18 mouse cellular contexts compared by ENCODE assay signal in the genomic region with DNA sequence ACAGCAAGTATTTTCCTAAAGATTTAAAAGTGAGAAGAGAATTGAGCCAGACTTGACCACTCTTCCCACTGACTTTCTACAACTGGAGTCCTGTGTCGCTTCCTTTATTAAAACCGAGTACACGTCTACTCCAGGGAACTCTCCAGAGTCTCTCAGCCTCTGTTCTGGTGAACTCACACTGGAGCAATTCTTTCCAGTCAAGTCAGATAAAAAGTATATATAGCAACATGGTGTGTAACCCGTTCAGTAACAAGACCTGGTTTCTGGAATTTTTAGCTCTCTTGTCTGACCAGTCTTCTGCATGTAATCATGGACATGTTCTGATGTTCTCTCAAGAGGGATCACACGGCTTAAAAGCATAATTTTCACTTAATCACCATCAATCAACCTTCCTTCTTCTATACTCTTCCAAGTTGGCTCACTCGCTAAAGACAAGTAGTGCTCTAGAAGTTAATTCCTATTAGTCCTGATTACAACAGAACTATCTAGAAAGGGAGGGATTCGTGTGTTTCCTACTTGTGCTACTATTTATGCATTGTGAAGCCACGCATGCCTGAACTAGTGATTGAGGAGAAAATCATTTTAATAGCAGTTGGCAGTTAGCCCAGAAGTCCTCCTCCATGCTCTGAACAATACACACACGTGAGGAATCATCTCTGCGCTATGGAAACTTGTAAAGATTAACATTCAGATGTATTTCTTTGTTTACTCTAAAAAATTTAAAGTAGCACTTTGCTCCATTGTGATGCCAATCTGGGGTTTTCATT.
DNase-seq lines count a peak whose midpoint lies in the region; ATAC-seq and TF ChIP-seq lines count a peak whose summit lies in the region.
"Had no signal": no experiment of that assay in that cellular context is flagged by ENCODE, and none has a peak within 500 bp of the region (broad histone marks: within the 10 kb centered on the region; RNA-seq: fewer than 3 reads in every experiment).

No protein-coding gene starts in this region.

- no peak overlapping the region for H3K4me3 ChIP-seq in heart, embryonic 13.5 days
- no peak overlapping the region for H3K4me3 ChIP-seq in midbrain, embryonic 14.5 days (replicated peaks; ENCODE audit: low read depth, low read length)
- no peak overlapping the region for H3K4me3 ChIP-seq in midbrain, embryonic 10.5 days
- no peak overlapping the region for H3K4me3 ChIP-seq in thymus, adult 2 months (ENCODE audit: control insufficient read depth, insufficient read depth, low read length)
- H3K4me3 ChIP-seq: embryonic facial prominence, embryonic 13.5 days; hindbrain, embryonic 13.5 days; lung, embryonic 15.5 days; neural tube, embryonic 15.5 days had no signal

- no peak for ATAC-seq in heart, embryonic 13.5 days (ENCODE audit: extremely low read depth, insufficient number of reproducible peaks, low FRiP score, low TSS enrichment)
- ATAC-seq in midbrain, embryonic 14.5 days (ENCODE audit: low FRiP score, low TSS enrichment): no peak
- ATAC-seq: activated CD4-positive, CD25-positive, alpha-beta regulatory T cell, adult 4 months had no signal

- no peak for TF ChIP-seq CTCF in thymus, adult 2 months (IDR thresholded peaks at IDR 0.05; ENCODE audit: borderline replicate concordance, control insufficient read depth, extremely low read depth, insufficient read depth, low read length, poor library complexity)

- WGBS in heart, embryonic 13.5 days: 29% methylated on average over 10 of the region's 10 CpGs
- 78% methylated on average over 10 of the region's 10 CpGs for WGBS in midbrain, embryonic 14.5 days
- 94% methylated on average over 10 of the region's 10 CpGs for WGBS in midbrain, embryonic 10.5 days
- WGBS in thymus, adult 2 months: 85% methylated on average over 10 of the region's 10 CpGs

- H3K9ac ChIP-seq in heart, embryonic 13.5 days: no peak overlapping the region
- no peak overlapping the region for H3K9ac ChIP-seq in midbrain, embryonic 14.5 days (replicated peaks; ENCODE audit: low read length)
- H3K9ac ChIP-seq: embryonic facial prominence, embryonic 13.5 days; hindbrain, embryonic 13.5 days; lung, embryonic 15.5 days; neural tube, embryonic 15.5 days had no signal

- peak; percentile 10 to 27 for DNase-seq in cerebellum, postnatal 10 days
- DNase-seq in cerebellum, adult 18-20 months: no peak
- no peak for DNase-seq in heart, postnatal 25 days (ENCODE audit: low spot score)
- DNase-seq in midbrain, embryonic 14.5 days: peak; percentile 36
- no peak for DNase-seq in midbrain, embryonic 10.5 days (ENCODE audit: low spot score)
- peak; percentile 5 for DNase-seq in heart, postnatal 4 days
- no peak for DNase-seq in thymus, adult 2 months
- DNase-seq: cerebellum, adult 11-12 months; gastrocnemius, postnatal 14 days; kidney, adult 11 months; kidney, postnatal 10 days; thymus, adult 18-20 months had no signal

- peak overlapping the region; percentile 83 for H3K27ac ChIP-seq in heart, embryonic 13.5 days (replicated peaks)
- H3K27ac ChIP-seq in midbrain, embryonic 14.5 days (replicated peaks; ENCODE audit: low read depth, low read length): no peak overlapping the region
- H3K27ac ChIP-seq in midbrain, embryonic 10.5 days (replicated peaks): no peak overlapping the region
- no peak overlapping the region for H3K27ac ChIP-seq in thymus, adult 2 months (ENCODE audit: control insufficient read depth, insufficient read depth, low read length)
- H3K27ac ChIP-seq: embryonic facial prominence, embryonic 13.5 days; hindbrain, embryonic 13.5 days; lung, embryonic 15.5 days; neural tube, embryonic 15.5 days had no signal

- no peak for TF ChIP-seq POLR2A in thymus, adult 2 months (IDR thresholded peaks at IDR 0.05; ENCODE audit: control insufficient read depth, extremely low read depth, insufficient read depth, low read length, poor library complexity)

- H3K4me1 ChIP-seq in heart, embryonic 13.5 days: peaks cover 13% of the 10 kb centered on the region
- H3K4me1 ChIP-seq in midbrain, embryonic 14.5 days (ENCODE audit: control insufficient read depth, insufficient read depth, low read length): no peaks in the 10 kb centered on the region
- H3K4me1 ChIP-seq in midbrain, embryonic 10.5 days: no peaks in the 10 kb centered on the region
- no peaks in the 10 kb centered on the region for H3K4me1 ChIP-seq in thymus, adult 2 months (replicated peaks; ENCODE audit: control insufficient read depth, insufficient read depth, low read length)
- H3K4me1 ChIP-seq: embryonic facial prominence, embryonic 13.5 days; hindbrain, embryonic 13.5 days; lung, embryonic 15.5 days; neural tube, embryonic 15.5 days had no signal

- H3K9me3 ChIP-seq in heart, embryonic 13.5 days: no peaks in the 10 kb centered on the region
- no peaks in the 10 kb centered on the region for H3K9me3 ChIP-seq in midbrain, embryonic 14.5 days (ENCODE audit: control insufficient read depth, low read length)
- H3K9me3 ChIP-seq in midbrain, embryonic 10.5 days (replicated peaks): no peaks in the 10 kb centered on the region
- H3K9me3 ChIP-seq: embryonic facial prominence, embryonic 13.5 days; hindbrain, embryonic 13.5 days; lung, embryonic 15.5 days; neural tube, embryonic 15.5 days had no signal

- H3K36me3 ChIP-seq in heart, embryonic 13.5 days: no peaks in the 10 kb centered on the region
- H3K36me3 ChIP-seq in midbrain, embryonic 14.5 days (ENCODE audit: control insufficient read depth, insufficient read depth, low read length): no peaks in the 10 kb centered on the region
- no peaks in the 10 kb centered on the region for H3K36me3 ChIP-seq in midbrain, embryonic 10.5 days
- no peaks in the 10 kb centered on the region for H3K36me3 ChIP-seq in thymus, adult 2 months (ENCODE audit: control insufficient read depth, insufficient read depth, low read length)
- H3K36me3 ChIP-seq: embryonic facial prominence, embryonic 13.5 days; hindbrain, embryonic 13.5 days; lung, embryonic 15.5 days; neural tube, embryonic 15.5 days had no signal

- H3K4me2 ChIP-seq in heart, embryonic 13.5 days: peak overlapping the region; percentile 25
- no peak overlapping the region for H3K4me2 ChIP-seq in midbrain, embryonic 14.5 days (ENCODE audit: low read length)
- H3K4me2 ChIP-seq: embryonic facial prominence, embryonic 13.5 days; hindbrain, embryonic 13.5 days; lung, embryonic 15.5 days; neural tube, embryonic 15.5 days had no signal

- intact Hi-C loops in heart, postnatal 25 days (cut with DNase I): no loop called here

- H3K27me3 ChIP-seq in heart, embryonic 13.5 days (replicated peaks): no peaks in the 10 kb centered on the region
- no peaks in the 10 kb centered on the region for H3K27me3 ChIP-seq in midbrain, embryonic 14.5 days (ENCODE audit: control insufficient read depth, insufficient read depth, low read length)
- H3K27me3 ChIP-seq in midbrain, embryonic 10.5 days (ENCODE audit: low read depth, poor library complexity, severe bottlenecking): no peaks in the 10 kb centered on the region
- no peaks in the 10 kb centered on the region for H3K27me3 ChIP-seq in thymus, adult 2 months (ENCODE audit: control insufficient read depth, insufficient read depth, low read length)
- H3K27me3 ChIP-seq: embryonic facial prominence, embryonic 13.5 days; hindbrain, embryonic 13.5 days; lung, embryonic 15.5 days; neural tube, embryonic 15.5 days had no signal

Comparison
In these comparisons a context has a peak if more than half of its experiments do, and no peak if none do; other contexts are left out.
1. DNase-seq: peak in cerebellum, postnatal 10 days (2 of 2), midbrain, embryonic 14.5 days (single experiment) and heart, postnatal 4 days (single experiment); none in cerebellum, adult 18-20 months (0 of 2), heart, postnatal 25 days (single experiment), midbrain, embryonic 10.5 days (single experiment) and thymus, adult 2 months (single experiment).